Mouse (Mus musculus) gastrocnemius, postnatal 14 days (tissue): Measurements from ENCODE around the gene Slc22a23. TPM values are rescaled to one million over a fixed set of nuclear protein-coding genes. Genes with fewer than 3 reads are reported as not detected.

Experiments used
- DNase-seq: peaks from one replicate; pipeline ENCODE4 v3.0.0; 2021; ENCODE audit warnings: mixed read lengths
- intact Hi-C: fragments of 180-260 bp; cut with DNase I; formaldehyde crosslinking; loops from one replicate; pipeline ENCODE4 v1.15.1; 2025; ENCODE audit warnings: low total_unique reads
- total RNA-seq, 2 experiments: library from RNA; stranded (reverse); gene quantifications; 2 replicates each; pipeline ENCODE4 v1.2.3; 2021

Slc22a23 gene
- total RNA-seq, 2 experiments from 2014 or later = 7.8 to 9.9 TPM

DNA sequence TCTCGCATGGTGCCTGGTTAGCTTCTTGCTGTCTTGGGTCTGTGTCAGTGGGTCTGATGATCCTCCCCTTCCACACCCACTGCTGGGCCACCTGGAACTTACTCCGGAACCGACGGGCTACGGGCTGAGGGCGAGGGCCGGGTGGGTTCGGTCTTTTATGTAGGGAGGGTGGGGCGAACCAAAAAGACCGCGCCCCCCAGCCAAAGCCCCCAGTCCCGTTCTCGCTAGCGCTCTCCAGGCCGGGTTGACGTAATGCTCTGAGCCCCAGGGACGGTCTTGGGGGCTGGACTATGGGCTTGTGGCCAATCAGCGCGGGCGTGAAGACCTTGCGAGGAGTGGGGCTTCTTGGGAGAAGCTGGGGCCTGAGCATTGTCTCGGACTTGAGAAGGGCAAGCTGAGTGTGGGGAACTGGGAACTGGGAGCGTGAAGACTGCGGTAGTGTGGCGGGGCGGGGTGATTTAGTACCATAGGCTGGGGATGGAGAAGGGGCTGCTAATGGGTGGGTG, 214.7 kb downstream of the Slc22a23 start, which contains the start of gene Tubb2b:
Gene Tubb2b, minus strand, starts transcription at position 241 of the 506 bp plus-strand sequence.
- intact Hi-C loops = no loop called here
- peak; percentile 65 for DNase-seq

DNA sequence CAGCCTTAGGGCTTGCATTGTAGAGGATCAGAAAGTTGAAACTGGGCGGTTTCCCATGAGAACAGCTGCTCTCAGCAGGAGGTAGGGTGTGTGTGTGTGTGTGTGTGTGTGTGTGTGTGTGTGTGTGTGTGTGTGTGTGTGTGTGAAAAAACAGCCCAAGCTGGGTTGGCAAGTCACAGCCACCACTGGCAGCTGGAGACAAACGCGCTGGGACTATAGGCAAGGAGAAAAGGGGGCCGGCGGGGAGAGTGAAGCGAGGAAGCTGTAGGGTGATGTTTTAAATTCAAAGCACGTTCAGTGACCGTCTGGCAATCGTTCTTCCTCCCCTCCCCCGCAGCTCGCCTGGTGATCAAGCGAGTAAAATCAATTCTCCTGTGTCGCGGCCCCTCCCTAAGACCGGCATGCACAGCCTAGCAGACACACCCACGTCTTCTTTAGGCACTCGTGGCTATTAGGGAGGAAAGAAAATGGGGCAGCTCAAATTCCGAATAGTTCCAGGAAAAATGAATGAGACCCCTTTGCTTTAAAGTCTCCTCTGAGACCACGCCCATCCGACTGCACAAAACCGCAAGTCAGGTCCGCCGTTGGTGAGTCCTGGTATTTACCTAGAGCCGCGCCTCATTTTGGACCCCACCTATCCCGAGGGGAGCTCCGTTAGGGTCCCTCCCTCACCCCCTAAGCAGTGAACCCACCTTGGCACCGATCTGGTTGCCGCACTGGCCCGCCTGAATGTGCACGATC, 215.3 kb downstream of the Slc22a23 start:
- intact Hi-C loops = no loop called here

More for the DNA sequence above, 215.3 kb downstream of the Slc22a23 start:
- peak; percentile 22 for DNase-seq

Other genes with a start within 250 kb of the Slc22a23 start
- gene Tubb2b, start 214.7 kb downstream of the Slc22a23 start, total RNA-seq = 1 to 10 TPM; 5.8 to 7.5 TPM
- gene Psmg4, start 182.2 kb downstream of the Slc22a23 start, total RNA-seq = 10 to 100 TPM; 26.0 to 26.9 TPM